Mouse (Mus musculus): ENCODE measurements around the gene Macf1. TPM values are rescaled to one million over a fixed set of nuclear protein-coding genes. Genes with fewer than 3 reads are reported as not detected.
"Not testable (repeated sequence)": the region's sequence is repeated elsewhere in the genome, so short reads cannot be mapped to it uniquely, and the experiment has no call there.

The Macf1 gene
- polyA plus RNA-seq, 1 experiment from 2014 or later = 84.1 TPM

DNA sequence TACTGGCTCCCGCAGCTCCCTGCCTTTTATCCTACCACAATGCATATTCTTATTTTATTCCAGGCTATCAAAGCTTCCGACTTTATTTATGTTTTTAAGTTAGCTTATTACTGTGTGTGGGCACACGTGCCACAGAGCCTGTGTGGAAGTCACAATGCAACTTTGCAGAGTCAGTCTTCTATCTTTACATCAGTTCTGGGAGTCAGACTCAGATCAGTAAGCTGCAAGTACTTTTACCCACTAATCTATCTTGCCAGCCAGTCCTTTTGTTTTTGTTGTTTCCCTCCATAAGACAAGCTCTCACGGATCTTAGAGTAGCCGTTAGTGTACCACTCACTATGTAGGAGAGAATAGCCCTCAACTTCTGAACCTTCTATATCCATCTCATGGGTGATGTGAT is 159.4 kb downstream of the Macf1 start:
- in situ Hi-C loops (cut with MboI; ENCODE audit: low pct_unique_long_range_greater_than_20kb) = no loop called here
- ATAC-seq (no peak), DNase-seq (ENCODE audit: low read depth, low spot score) (no peak)
- TF ChIP-seq CTCF (IDR thresholded peaks at IDR 0.05) = no peak
- no peaks in the 10 kb centered on the region for H3K27me3 ChIP-seq
- CTCF ChIA-PET = interaction anchor here (1.0 to 1.3 kb wide), 2 partner anchors 10 to 62 kb away, joined by 3 read pairs; no protein-coding TSS in a partner anchor
- POLR2A ChIA-PET = interaction anchor here (0.6 kb wide), 1 partner anchor 87 kb away, joined by 3 read pairs; no protein-coding TSS in a partner anchor

DNA sequence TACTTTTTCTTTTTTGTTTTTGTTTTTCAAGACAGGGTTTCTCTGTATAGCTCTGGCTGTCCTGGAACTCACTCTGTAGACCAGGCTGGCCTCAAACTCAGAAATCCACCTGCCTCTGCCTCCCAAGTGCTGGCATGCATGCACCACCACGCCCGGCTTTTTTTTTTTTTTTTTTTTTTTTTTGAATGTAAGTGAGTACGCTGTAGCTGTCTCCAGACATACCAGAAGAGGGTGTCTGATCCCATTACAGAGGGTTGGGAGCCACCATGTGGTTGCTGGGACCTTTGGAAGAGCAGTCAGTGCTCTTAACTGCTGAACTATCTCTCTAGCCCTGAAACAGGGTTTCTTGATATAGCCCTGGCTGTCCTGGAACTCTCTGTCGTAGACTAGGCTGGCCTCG is 164.0 kb downstream of the Macf1 start:
- POLR2A ChIA-PET; DNase-seq (ENCODE audit: low read depth, low spot score); in situ Hi-C loops (cut with MboI; ENCODE audit: low pct_unique_long_range_greater_than_20kb); H3K27me3 ChIP-seq; ATAC-seq: not testable (repeated sequence)
- CTCF ChIA-PET = interaction anchor here (1.5 kb wide), 1 partner anchor 147 kb away, joined by 3 read pairs; no protein-coding TSS in a partner anchor

DNA sequence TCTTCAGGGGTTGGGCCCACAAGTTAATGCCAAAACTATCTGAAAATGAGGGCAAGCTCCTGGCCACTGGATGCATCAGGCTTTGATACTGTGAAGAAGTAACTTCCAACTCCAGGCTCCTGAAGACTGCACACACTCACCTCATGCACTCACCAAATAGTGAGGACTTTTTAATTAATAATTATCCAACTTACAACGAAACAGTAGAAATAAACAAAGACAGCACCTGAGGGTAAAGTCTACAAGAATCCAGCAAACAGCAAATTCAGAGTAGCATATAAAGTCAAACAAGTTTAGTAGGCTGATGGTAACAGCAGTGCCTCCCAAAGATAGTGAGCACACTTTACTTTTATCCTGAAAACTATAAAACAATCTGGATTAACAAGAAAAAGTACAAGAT is 168.5 kb downstream of the Macf1 start:
- ATAC-seq (no peak), DNase-seq (ENCODE audit: low read depth, low spot score) (no peak)
- ChIA-PET CTCF (interaction anchor here (1.7 to 3.2 kb wide), 2 partner anchors 13 to 43 kb away, joined by 3 to 14 read pairs; no protein-coding TSS in a partner anchor), POLR2A (no interaction called here)
- no peak for TF ChIP-seq CTCF (IDR thresholded peaks at IDR 0.05)
- in situ Hi-C loops (cut with MboI; ENCODE audit: low pct_unique_long_range_greater_than_20kb) = no loop called here
- H3K27me3 ChIP-seq = no peaks in the 10 kb centered on the region

- ATAC-seq = no peak
Observed at GRCm38 (mm10) chr4:123510201-123510600, 174.0 kb downstream of the Macf1 start.

GRCm38 (mm10) chr4:123489086-123489485 is 195.1 kb downstream of the Macf1 start:
- no peaks in the 10 kb centered on the region for H3K27me3 ChIP-seq
- no peak for TF ChIP-seq CTCF (IDR thresholded peaks at IDR 0.05)
- no peak for DNase-seq (ENCODE audit: low read depth, low spot score)
- in situ Hi-C loops (cut with MboI; ENCODE audit: low pct_unique_long_range_greater_than_20kb) = no loop called here
- ATAC-seq = no peak
- ChIA-PET POLR2A (no interaction called here), CTCF (no interaction called here)

More at GRCm38 (mm10) chr4:123510201-123510600, 174.0 kb downstream of the Macf1 start:
- ChIA-PET POLR2A (no interaction called here), CTCF (no interaction called here)
- DNase-seq (ENCODE audit: low read depth, low spot score) = no peak
- in situ Hi-C loops (cut with MboI; ENCODE audit: low pct_unique_long_range_greater_than_20kb) = no loop called here
- no peaks in the 10 kb centered on the region for H3K27me3 ChIP-seq
- no peak for TF ChIP-seq CTCF (IDR thresholded peaks at IDR 0.05)

- CTCF ChIA-PET = no interaction called here
- in situ Hi-C loops (cut with MboI; ENCODE audit: low pct_unique_long_range_greater_than_20kb) = no loop called here
- ATAC-seq = no peak
- no peaks in the 10 kb centered on the region for H3K27me3 ChIP-seq
- DNase-seq (ENCODE audit: low read depth, low spot score) = no peak
- TF ChIP-seq CTCF (IDR thresholded peaks at IDR 0.05) = no peak
- POLR2A ChIA-PET = no interaction called here
Observed at GRCm38 (mm10) chr4:123479991-123480390, 204.2 kb downstream of the Macf1 start.

GRCm38 (mm10) chr4:123478655-123479433 is 205.3 kb downstream of the Macf1 start:
- POLR2A ChIA-PET = no interaction called here
- no peak for ATAC-seq
- no peak for DNase-seq (ENCODE audit: low read depth, low spot score)
- TF ChIP-seq CTCF (IDR thresholded peaks at IDR 0.05) = no peak
- CTCF ChIA-PET = no interaction called here
- in situ Hi-C loops (cut with MboI; ENCODE audit: low pct_unique_long_range_greater_than_20kb) = no loop called here
- no peaks in the 10 kb centered on the region for H3K27me3 ChIP-seq

- ATAC-seq (no peak), DNase-seq (ENCODE audit: low read depth, low spot score) (no peak)
- no peak for TF ChIP-seq CTCF (IDR thresholded peaks at IDR 0.05)
- ChIA-PET POLR2A (no interaction called here), CTCF (no interaction called here)
- H3K27me3 ChIP-seq = no peaks in the 10 kb centered on the region
- in situ Hi-C loops (cut with MboI; ENCODE audit: low pct_unique_long_range_greater_than_20kb) = no loop called here
Observed at GRCm38 (mm10) chr4:123465799-123466198, 218.4 kb downstream of the Macf1 start.

GRCm38 (mm10) chr4:123460595-123461272 is 223.4 kb downstream of the Macf1 start:
- DNase-seq (ENCODE audit: low read depth, low spot score) (no peak), ATAC-seq (no peak)
- CTCF ChIA-PET = no interaction called here
- in situ Hi-C loops (cut with MboI; ENCODE audit: low pct_unique_long_range_greater_than_20kb) = no loop called here
- POLR2A ChIA-PET = no interaction called here
- no peak for TF ChIP-seq CTCF (IDR thresholded peaks at IDR 0.05)
- H3K27me3 ChIP-seq = no peaks in the 10 kb centered on the region

DNA sequence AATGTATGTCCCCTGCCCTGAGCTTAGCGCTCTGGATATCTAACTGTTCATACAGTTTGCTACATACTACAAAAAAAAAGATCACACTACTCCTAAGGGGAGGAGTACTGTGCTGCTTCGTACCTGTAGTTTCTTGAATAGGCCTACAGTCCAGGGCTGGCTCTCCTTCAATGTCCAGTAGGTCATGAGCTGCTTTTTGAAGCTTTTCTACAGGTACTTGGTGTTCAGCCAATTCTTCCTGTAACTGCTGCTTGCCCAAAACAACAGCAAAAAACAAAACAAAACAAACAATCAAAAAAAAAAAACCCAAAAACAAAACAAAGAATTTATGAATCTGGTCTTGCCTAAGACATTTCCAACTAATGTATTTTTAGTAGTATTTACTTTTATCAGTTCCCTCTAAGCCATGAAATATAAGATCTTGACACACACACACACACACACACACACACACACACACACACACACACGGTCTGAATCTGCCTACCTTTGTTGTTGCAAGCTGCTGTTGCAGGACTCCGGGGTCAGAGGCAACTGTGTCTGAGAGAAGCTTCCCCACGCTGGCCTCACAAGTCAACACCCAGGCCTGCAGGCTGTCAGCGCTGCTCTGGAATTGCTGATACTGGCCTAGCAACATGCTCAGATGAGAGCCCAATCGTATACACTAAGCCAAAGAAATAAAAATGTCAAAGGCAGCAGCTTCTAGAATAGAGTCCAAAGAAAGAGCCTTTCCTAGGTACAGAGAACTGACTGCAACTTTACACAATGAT is 229.1 kb downstream of the Macf1 start:
- ChIA-PET CTCF (no interaction called here), POLR2A (interaction anchor here (0.7 kb wide), 1 partner anchor 49 kb away, joined by 3 read pairs; no protein-coding TSS in a partner anchor)
- DNase-seq (ENCODE audit: low read depth, low spot score) (no peak), ATAC-seq (no peak)
- TF ChIP-seq CTCF (IDR thresholded peaks at IDR 0.05) = no peak
- in situ Hi-C loops (cut with MboI; ENCODE audit: low pct_unique_long_range_greater_than_20kb) = no loop called here
- H3K27me3 ChIP-seq = no peaks in the 10 kb centered on the region

- POLR2A ChIA-PET = no interaction called here
- TF ChIP-seq CTCF (IDR thresholded peaks at IDR 0.05) = no peak
- ATAC-seq = no peak
Observed at GRCm38 (mm10) chr4:123453729-123454128, 230.4 kb downstream of the Macf1 start.

More at GRCm38 (mm10) chr4:123453729-123454128, 230.4 kb downstream of the Macf1 start:
- in situ Hi-C loops (cut with MboI; ENCODE audit: low pct_unique_long_range_greater_than_20kb) = no loop called here
- H3K27me3 ChIP-seq = no peaks in the 10 kb centered on the region
- CTCF ChIA-PET = no interaction called here
- DNase-seq (ENCODE audit: low read depth, low spot score) = no peak
